Mouse (Mus musculus) cerebellum, adult 11-12 months (tissue): Measurements from ENCODE around the gene Paqr3.
A peak's percentile ranks its signal among the peaks of the same experiment; 100 is the strongest.

Experiments used
- DNase-seq: peaks from one replicate; pipeline ENCODE4 v3.0.0; 2022

The Paqr3 gene

GRCm38 (mm10) chr5:97083701-97084100 is 27.7 kb downstream of the Paqr3 start:
- no peak for DNase-seq

- DNase-seq: peak; percentile 31
Observed at GRCm38 (mm10) chr5:97081481-97081880, 29.9 kb downstream of the Paqr3 start.

GRCm38 (mm10) chr5:97078641-97079040 is 32.8 kb downstream of the Paqr3 start:
- no peak for DNase-seq

GRCm38 (mm10) chr5:97077676-97078075 is 33.7 kb downstream of the Paqr3 start:
- DNase-seq: no peak

GRCm38 (mm10) chr5:97076167-97076566 is 35.2 kb downstream of the Paqr3 start:
- no peak for DNase-seq

GRCm38 (mm10) chr5:97075476-97076151 is 35.8 kb downstream of the Paqr3 start:
- no peak for DNase-seq

- no peak for DNase-seq
Observed at GRCm38 (mm10) chr5:97065746-97066145, 45.6 kb downstream of the Paqr3 start.

- DNase-seq: no peak
Observed at GRCm38 (mm10) chr5:97062041-97062440, 49.4 kb downstream of the Paqr3 start.

GRCm38 (mm10) chr5:97060864-97061263 is 50.5 kb downstream of the Paqr3 start:
- no peak for DNase-seq

GRCm38 (mm10) chr5:97056791-97057450 is 54.5 kb downstream of the Paqr3 start:
- DNase-seq: no peak

GRCm38 (mm10) chr5:97056359-97056758 is 55.0 kb downstream of the Paqr3 start:
- no peak for DNase-seq

GRCm38 (mm10) chr5:97055511-97056068 is 55.8 kb downstream of the Paqr3 start:
- DNase-seq: no peak

- no peak for DNase-seq
Observed at GRCm38 (mm10) chr5:97054801-97055200, 56.6 kb downstream of the Paqr3 start.

GRCm38 (mm10) chr5:97054166-97054565 is 57.2 kb downstream of the Paqr3 start:
- no peak for DNase-seq

GRCm38 (mm10) chr5:97048905-97049304 is 62.5 kb downstream of the Paqr3 start:
- no peak for DNase-seq

- no peak for DNase-seq
Observed at GRCm38 (mm10) chr5:97046680-97047079, 64.7 kb downstream of the Paqr3 start.

GRCm38 (mm10) chr5:97045260-97045659 is 66.1 kb downstream of the Paqr3 start:
- no peak for DNase-seq
